Mouse (Mus musculus) CH12.LX (cell line): ENCODE results near the gene Slc9a8. TPM values are rescaled to one million over a fixed set of nuclear protein-coding genes. Genes with fewer than 3 reads are reported as not detected.

Source experiments
- DNase-seq: peaks from one replicate; pipeline ENCODE4 v3.0.0-alpha.2; 2013; ENCODE audit errors: extremely low read depth
- H3K27ac ChIP-seq: 2 replicates; pipeline ENCODE4 v1.5.1; 2012; ENCODE audit warnings: low read depth, mild to moderate bottlenecking, control low read depth, moderate library complexity; ENCODE audit not compliant: insufficient read depth
- H3K27me3 ChIP-seq: replicated peaks from 2 replicates; pipeline ENCODE3; 2012; ENCODE audit warnings: inconsistent platforms
- H3K36me3 ChIP-seq, 2 experiments: replicated peaks in 1 of 2; 2 replicates each; pipeline versions ENCODE3 to v1.6.1; 2012; ENCODE audit warnings: inconsistent platforms in 1 of 2, low read length in 1 of 2, mild to moderate bottlenecking in 1 of 2, mixed read lengths in 1 of 2, moderate library complexity in 1 of 2; ENCODE audit not compliant: control insufficient read depth in 1 of 2, insufficient read depth in 1 of 2
- H3K4me1 ChIP-seq, 2 experiments: 2 replicates each; pipeline ENCODE4 v1.6.1; 2012; ENCODE audit warnings: inconsistent platforms in 1 of 2, moderate library complexity in 1 of 2; ENCODE audit not compliant: insufficient read depth in 2 of 2, control insufficient read depth in 1 of 2
- H3K4me2 ChIP-seq: 2 replicates; pipeline ENCODE4 v1.6.1; 2012; ENCODE audit warnings: low read depth, mild to moderate bottlenecking, control low read depth; ENCODE audit not compliant: poor library complexity, insufficient read depth, severe bottlenecking
- H3K4me3 ChIP-seq, 3 experiments: fragments of 150-350 bp in 1 of 3; sonication (generic) in 1 of 3; replicated peaks in 1 of 3; 2 replicates each; pipeline versions ENCODE3 to v1.5.1; 2011 to 2012; ENCODE audit warnings: low read depth in 2 of 3, low read length in 2 of 3, mild to moderate bottlenecking in 2 of 3, moderate library complexity in 2 of 3, control low read depth in 1 of 3, improper control_type of control experiment in 1 of 3, inconsistent platforms in 1 of 3, mixed read lengths in 1 of 3; ENCODE audit not compliant: poor library complexity in 1 of 3
- H3K79me2 ChIP-seq: replicated peaks from 2 replicates; pipeline ENCODE4 v1.6.1; 2012; ENCODE audit warnings: mild to moderate bottlenecking, moderate library complexity; ENCODE audit not compliant: control insufficient read depth, poor library complexity, insufficient read depth, severe bottlenecking; ENCODE audit errors: extremely low read depth
- H3K9ac ChIP-seq: 2 replicates; pipeline ENCODE4 v1.6.1; 2012; ENCODE audit warnings: low read depth, mild to moderate bottlenecking, control low read depth, moderate library complexity; ENCODE audit not compliant: insufficient read depth
- H3K9me3 ChIP-seq: replicated peaks from 2 replicates; pipeline ENCODE3; 2012; ENCODE audit warnings: low read length, inconsistent platforms, mixed read lengths
- ETS1 ChIP-seq: conservative IDR thresholded peaks from 2 replicates; pipeline ENCODE4 v1.6.1; 2012; ENCODE audit warnings: low read depth, mild to moderate bottlenecking, inconsistent platforms, low read length, improper control_type of control experiment, moderate library complexity
- HCFC1 ChIP-seq: IDR thresholded peaks from 2 replicates; pipeline ENCODE4 v1.6.1; 2012; ENCODE audit warnings: low read depth, mild to moderate bottlenecking, inconsistent platforms, low read length, improper control_type of control experiment
- IRF4 ChIP-seq: IDR thresholded peaks from 2 replicates; pipeline ENCODE4 v1.6.1; 2014; ENCODE audit warnings: low read depth, mild to moderate bottlenecking, inconsistent platforms, low read length, improper control_type of control experiment
- JUN ChIP-seq: IDR thresholded peaks from 2 replicates; pipeline ENCODE4 v1.6.1; 2011; ENCODE audit warnings: low read depth, mild to moderate bottlenecking, low read length, improper control_type of control experiment, moderate library complexity; ENCODE audit not compliant: insufficient read depth
- MAZ ChIP-seq: IDR thresholded peaks from 2 replicates; pipeline ENCODE4 v1.6.1; 2012; ENCODE audit warnings: low read depth, mild to moderate bottlenecking, inconsistent platforms, low read length, improper control_type of control experiment, moderate library complexity
- MXI1 ChIP-seq: IDR thresholded peaks from 2 replicates; pipeline ENCODE4 v1.6.1; 2011; ENCODE audit warnings: mild to moderate bottlenecking, low read depth, low read length, improper control_type of control experiment
- MYC ChIP-seq: IDR thresholded peaks from 2 replicates; pipeline ENCODE4 v1.6.1; 2011; ENCODE audit warnings: low read depth, mild to moderate bottlenecking, improper control_type of control experiment, low read length
- NELFE ChIP-seq: IDR thresholded peaks from 2 replicates; pipeline ENCODE4 v1.6.1; 2011; ENCODE audit warnings: low read depth, low read length, improper control_type of control experiment
- NRF1 ChIP-seq: IDR thresholded peaks from 2 replicates; pipeline ENCODE4 v1.6.1; 2014; ENCODE audit warnings: low read depth, mild to moderate bottlenecking, inconsistent platforms, low read length, improper control_type of control experiment, moderate library complexity
- POLR2A ChIP-seq: IDR thresholded peaks from 2 replicates; pipeline ENCODE4 v1.6.1; 2011; ENCODE audit warnings: low read depth, mild to moderate bottlenecking, improper control_type of control experiment, low read length
- SMC3 ChIP-seq: IDR thresholded peaks from 2 replicates; pipeline ENCODE4 v1.6.1; 2011; ENCODE audit warnings: low read depth, low read length, improper control_type of control experiment
- TBP ChIP-seq: conservative IDR thresholded peaks from 2 replicates; pipeline ENCODE4 v1.6.1; 2011; ENCODE audit warnings: low read depth, low read length, improper control_type of control experiment
- TCF12 ChIP-seq: IDR thresholded peaks from 2 replicates; pipeline ENCODE4 v1.6.1; 2014; ENCODE audit warnings: low read depth, mild to moderate bottlenecking, inconsistent platforms, low read length, improper control_type of control experiment
- ZC3H11A ChIP-seq: IDR thresholded peaks from 2 replicates; pipeline ENCODE4 v1.6.1; 2012; ENCODE audit warnings: low read depth, mild to moderate bottlenecking, inconsistent platforms, low read length, improper control_type of control experiment
- dilution Hi-C: fragments of 300-500 bp; cut with MboI; formaldehyde crosslinking; loops from 2 replicates; pipeline ENCODE4 v1.14.3; 2020; ENCODE audit warnings: low sequenced_read_pairs; ENCODE audit not compliant: extremely low pct_unique_long_range_greater_than_20kb, extremely low pct_ligation_motif_present
- in situ Hi-C: fragments of 300-500 bp; cut with MboI; formaldehyde crosslinking; loops from 3 replicates; pipeline ENCODE4 v1.14.3; 2019; ENCODE audit warnings: low sequenced_read_pairs, low pct_ligation_motif_present, low pct_unique_long_range_greater_than_20kb, mixed read lengths
- polyA plus RNA-seq: library from polyadenylated mRNA; unstranded; fragments of >175 nt; gene quantifications from 2 replicates; pipeline ENCODE4 v1.2.1, GENCODE M21; 2012; ENCODE audit warnings: low read depth; ENCODE audit not compliant: insufficient read length
- total RNA-seq, 2 experiments: library from RNA; depleted of rRNA; stranded (reverse); fragments of 300-350 nt in 1 of 2; fragments of >200 nt in 1 of 2; gene quantifications; 2 replicates each; pipeline ENCODE4 v1.2.3; 2012 to 2014

Gene Slc9a8
- total and polyA plus RNA-seq, 3 experiments, result 14.5 to 26.0 (median 25.0) TPM

DNA sequence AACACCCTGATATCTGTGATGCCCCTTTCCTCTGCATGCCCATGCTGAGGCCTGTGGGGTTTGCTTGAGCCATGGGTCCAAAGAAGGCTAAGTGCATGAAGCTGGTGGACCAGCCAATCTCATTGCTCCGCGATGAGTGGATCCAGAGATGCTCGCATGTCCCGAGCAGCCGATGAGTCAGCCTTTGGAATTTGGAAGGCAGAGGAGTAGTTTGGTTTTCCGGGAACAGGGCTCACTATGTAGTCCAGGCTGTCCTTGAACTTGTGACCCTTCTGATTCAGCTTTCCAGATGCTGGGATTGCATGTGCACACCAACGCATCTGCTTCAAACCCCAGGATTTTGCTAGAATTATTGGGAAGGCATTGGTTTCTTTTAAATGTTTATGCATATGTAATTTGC is 21.9 kb upstream of the Slc9a8 start:
- no peaks in the 10 kb centered on the region for H3K4me1 ChIP-seq
- no peak overlapping the region for H3K4me2 ChIP-seq
- H3K79me2 ChIP-seq, result no peaks in the 10 kb centered on the region; the same call in 1 of the 2 replicates
- no peak overlapping the region for H3K27ac ChIP-seq
- in situ Hi-C loops, result loop anchor here (25.0 kb wide), 1 partner anchor 112 kb away; no protein-coding TSS in a partner anchor
- no peak overlapping the region for H3K9ac ChIP-seq
- TF ChIP-seq MAZ (no peak), ETS1 (no peak), NRF1 (no peak), SMC3 (no peak)
- TF ChIP-seq, all 38 proteins: peak for 0
- Histone ChIP-seq H3K4me3 (no peak overlapping the region), H3K9me3 (no peaks in the 10 kb centered on the region), H3K27me3 (no peaks in the 10 kb centered on the region), H3K36me3 (no peaks in the 10 kb centered on the region)
- dilution Hi-C loops, result no loop called here
- DNase-seq, result no peak

GRCm38 (mm10) chr2:167403085-167403484 is 18.4 kb upstream of the Slc9a8 start:
- Histone ChIP-seq H3K9me3 (no peaks in the 10 kb centered on the region), H3K27me3 (no peaks in the 10 kb centered on the region), H3K9ac (no peak overlapping the region), H3K4me2 (peak overlapping the region; percentile 18; the same call in 1 of the 2 replicates), H3K36me3 (no peaks in the 10 kb centered on the region), H3K4me3 (no peak overlapping the region), H3K79me2 (no peaks in the 10 kb centered on the region), H3K27ac (no peak overlapping the region), H3K4me1 (no peaks in the 10 kb centered on the region)
- DNase-seq, result no peak
- no peak for TF ChIP-seq TCF12
- TF ChIP-seq TBP, result no peak
- no peak for TF ChIP-seq ZC3H11A
- dilution Hi-C loops (no loop called here), in situ Hi-C loops (loop anchor here (25.0 kb wide), 1 partner anchor 116 kb away; no protein-coding TSS in a partner anchor)

- no peak for TF ChIP-seq JUN
- TF ChIP-seq MYC, result no peak
- TF ChIP-seq POLR2A, result no peak
- TF ChIP-seq MAZ, result no peak
- TF ChIP-seq HCFC1, result no peak
- TF ChIP-seq TBP, result no peak
- no peak for TF ChIP-seq ETS1
- no peak for TF ChIP-seq MXI1
- TF ChIP-seq NELFE, result no peak
- TF ChIP-seq IRF4, result no peak
- in situ Hi-C loops, result loop anchor here (25.0 kb wide), 1 partner anchor 118 kb away; no protein-coding TSS in a partner anchor
Observed at GRCm38 (mm10) chr2:167405101-167405880, 16.2 kb upstream of the Slc9a8 start.

More at GRCm38 (mm10) chr2:167405101-167405880, 16.2 kb upstream of the Slc9a8 start:
- dilution Hi-C loops, result no loop called here
- H3K36me3 ChIP-seq, result no peaks in the 10 kb centered on the region
- no peak for DNase-seq
- no peak overlapping the region for H3K27ac ChIP-seq
- no peaks in the 10 kb centered on the region for H3K4me1 ChIP-seq
- H3K79me2 ChIP-seq, result no peaks in the 10 kb centered on the region
- H3K4me2 ChIP-seq, result no peak overlapping the region
- no peak overlapping the region for H3K9ac ChIP-seq
- no peaks in the 10 kb centered on the region for H3K9me3 ChIP-seq
- H3K27me3 ChIP-seq, result no peaks in the 10 kb centered on the region
- no peak overlapping the region for H3K4me3 ChIP-seq
